In genomic region chr16:16302369-16303137, GRCm38 (mm10) we compare ENCODE assay signal across 8 mouse cellular contexts. TPM values are rescaled to one million over a fixed set of nuclear protein-coding genes. Genes with fewer than 3 reads are reported as not detected.
DNase-seq lines count a peak whose midpoint lies in the region; ATAC-seq lines count a peak whose summit lies in the region.

Gene Yars2 (plus strand): TSS chr16:16302965.

- under 1% methylated on average over 50 of the region's 50 CpGs for WGBS in hindbrain, embryonic 12.5 days

- peak within 1 kb of the TSS; percentile 85 for H3K4me3 ChIP-seq in hindbrain, embryonic 12.5 days

- DNase-seq in Muller cell, postnatal 12 days (ENCODE audit: inconsistent ontology term), result peak; percentile 94
- peak; percentile 95 for DNase-seq in cerebellum, adult 9-11 months
- DNase-seq in frontal cortex, postnatal 10 days (ENCODE audit: low spot score in 2 of 2), result peak; percentile 88 to 91
- DNase-seq in layer of hippocampus, postnatal 14 days (ENCODE audit: low spot score in 2 of 2), result peak; percentile 92 to 96
- DNase-seq in lung, postnatal 14 days, result peak; percentile 91
- DNase-seq in retina, adult 2 months (ENCODE audit: low read depth, low spot score), result peak; percentile 80
- peak; percentile 87 to 88 for DNase-seq in thymus, postnatal 36 days

- peak within 1 kb of the TSS; percentile 78 for H3K9ac ChIP-seq in hindbrain, embryonic 12.5 days

- H3K4me2 ChIP-seq in hindbrain, embryonic 12.5 days (replicated peaks), result peak within 1 kb of the TSS; percentile 89

- no peaks in the 10 kb centered on the region for H3K27me3 ChIP-seq in hindbrain, embryonic 12.5 days

- no peaks in the 10 kb centered on the region for H3K9me3 ChIP-seq in hindbrain, embryonic 12.5 days (replicated peaks)

- H3K36me3 ChIP-seq in hindbrain, embryonic 12.5 days, result peaks cover 11% of the 10 kb centered on the region; the same call in 1 of the 2 replicates

- peak; percentile 99 for ATAC-seq in hindbrain, embryonic 12.5 days (ENCODE audit: low FRiP score)

- H3K27ac ChIP-seq in hindbrain, embryonic 12.5 days, result peak within 1 kb of the TSS; percentile 90

- H3K4me1 ChIP-seq in hindbrain, embryonic 12.5 days, result peaks cover 8% of the 10 kb centered on the region

RNA-seq across cellular contexts. Expression of gene Yars2, which starts in this region (rescaled TPM):
- polyA plus RNA-seq in hindbrain, embryonic 12.5 days (2016; fragmentation: Nextera tagmentation; extraction: Ambion mirVana), result 38.6 and 41.5 TPM in 2 replicates
- total RNA-seq in layer of hippocampus, postnatal 14 days (2021), result 10 to 100 TPM; 19.7 to 20.0 TPM

Comparison
In these comparisons a context has a peak if more than half of its experiments do, and no peak if none do; other contexts are left out.
1. Peak in every context shown above with its lines: DNase-seq, ATAC-seq, H3K4me3 ChIP-seq and H3K27ac ChIP-seq.